Mouse (Mus musculus) layer of hippocampus, adult 2 months (tissue): ENCODE data around the gene Zdhhc11. TPM values are rescaled to one million over a fixed set of nuclear protein-coding genes. Genes with fewer than 3 reads are reported as not detected.

Source experiments
- DNase-seq, 2 experiments: peaks; one replicate each; pipeline ENCODE4 v3.0.0; 2022; ENCODE audit warnings: low spot score in 2 of 2
- H3K27ac ChIP-seq: fragments of 200-600 bp; 2 replicates; pipeline ENCODE4 v1.8.1; 2022
- H3K4me3 ChIP-seq: fragments of 200-600 bp; 2 replicates; pipeline ENCODE4 v1.8.1; 2022; ENCODE audit warnings: mild to moderate bottlenecking
- CTCF ChIP-seq: fragments of 200-600 bp; conservative IDR thresholded peaks from 2 replicates; pipeline ENCODE4 v1.8.1; 2022; ENCODE audit warnings: antibody characterized with exemption, mild to moderate bottlenecking, moderate library complexity
- microRNA-seq, 2 experiments: library from miRNA; unstranded; fragments of <30 nt; microRNA quantifications; one replicate each; pipeline ENCODE4 v1.2.0; 2021
- total RNA-seq, 2 experiments: library from RNA; stranded (reverse); gene quantifications; 2 replicates each; pipeline ENCODE4 v1.2.3; 2021

The Zdhhc11 gene
- total RNA-seq, 2 experiments from 2014 or later = not detected

- DNase-seq = no peak
- H3K27ac ChIP-seq = no peak overlapping the region
- no peak for TF ChIP-seq CTCF
- H3K4me3 ChIP-seq = no peak overlapping the region
Measured at GRCm38 (mm10) chr13:74039926-74040325, 76.3 kb downstream of the Zdhhc11 start.

Small RNA genes within 50 kb of the gene (microRNA-seq; reads per million reads assigned to microRNA genes)
- gene Gm25197 = 0 reads per million in 2 experiments

Other genes starting within 250 kb of the Zdhhc11 start
- 1 to 10 TPM; 7.0 to 8.7 TPM for gene Slc12a7, start 230.8 kb upstream of the Zdhhc11 start, total RNA-seq
- gene Nkd2, start 116.2 kb upstream of the Zdhhc11 start, total RNA-seq = 1 to 10 TPM; 6.2 to 8.9 TPM
- under 1 TPM; 0.49 to 0.76 TPM for gene Trip13, start 26.1 kb upstream of the Zdhhc11 start, total RNA-seq
- gene Brd9, start 26.0 kb upstream of the Zdhhc11 start, total RNA-seq = 100 to 1,000 TPM; 114 to 139 TPM
- gene Tppp, start 45.6 kb downstream of the Zdhhc11 start, total RNA-seq = 100 to 1,000 TPM; 267 to 277 TPM
- 1 to 10 TPM in 1 of 2 experiments, under 1 TPM in 1; 0.87 to 2.7 TPM for gene Cep72, start 98.4 kb downstream of the Zdhhc11 start, total RNA-seq
- gene Slc9a3, start 157.6 kb downstream of the Zdhhc11 start, total RNA-seq = 1 to 10 TPM; 2.3 TPM
- gene Exoc3, start 244.9 kb downstream of the Zdhhc11 start, total RNA-seq = 10 to 100 TPM; 64.0 to 67.1 TPM